Mouse (Mus musculus) G1E (cell line): ENCODE measurements at regions not wholly inside any gene's neighbourhood (a gene's known extent, or its start where the extent isn't known, plus 50 kb on each side); places are given as distances from the start of the nearest gene placed in this dataset.

Experiments
- ATAC-seq: 2 replicates; pipeline ENCODE4 v1.8.0; 2016; ENCODE audit warnings: mild to moderate bottlenecking; ENCODE audit not compliant: insufficient number of reproducible peaks, poor library complexity, low FRiP score, severe bottlenecking; ENCODE audit errors: extremely low read depth
- DNase-seq: peaks from one replicate; pipeline ENCODE4 v3.0.0; 2012; ENCODE audit warnings: low spot score
- H3K27me3 ChIP-seq: 2 replicates; pipeline ENCODE4 v1.6.1; 2012; ENCODE audit warnings: mild to moderate bottlenecking, low read length, inconsistent platforms; ENCODE audit not compliant: insufficient read depth
- H3K36me3 ChIP-seq: replicated peaks from 2 replicates; pipeline ENCODE3; 2012; ENCODE audit warnings: mild to moderate bottlenecking, inconsistent platforms
- H3K4me1 ChIP-seq: 2 replicates; pipeline ENCODE4 v1.6.1; 2012; ENCODE audit warnings: low read depth, low read length, inconsistent platforms, mixed read lengths; ENCODE audit not compliant: insufficient read depth
- H3K4me3 ChIP-seq: 2 replicates; pipeline ENCODE4 v1.5.1; 2012; ENCODE audit warnings: low read depth, mild to moderate bottlenecking, inconsistent platforms, low read length, moderate library complexity, mixed read lengths
- H3K9me3 ChIP-seq: replicated peaks from 2 replicates; pipeline ENCODE4 v1.6.1; 2012; ENCODE audit warnings: inconsistent platforms
- CTCF ChIP-seq: IDR thresholded peaks from 2 replicates; pipeline ENCODE4 v1.5.1; 2012; ENCODE audit warnings: low read depth, low read length, inconsistent platforms, mixed read lengths
- GATA1 ChIP-seq: IDR thresholded peaks from 2 replicates; pipeline ENCODE4 v1.6.1; 2012; ENCODE audit warnings: borderline replicate concordance, low read length, inconsistent platforms, mixed read lengths
- GATA2 ChIP-seq: IDR thresholded peaks from 2 replicates; pipeline ENCODE4 v1.6.1; 2012; ENCODE audit warnings: low read depth, low read length, inconsistent platforms, borderline replicate concordance
- POLR2AphosphoS5 ChIP-seq: IDR thresholded peaks from 2 replicates; pipeline ENCODE4 v1.6.1; 2012; ENCODE audit warnings: low read depth, low read length, inconsistent platforms; ENCODE audit not compliant: insufficient replicate concordance
- TAL1 ChIP-seq: conservative IDR thresholded peaks from 2 replicates; pipeline ENCODE4 v1.6.1; 2012; ENCODE audit warnings: low read depth, low read length, inconsistent platforms, mixed read lengths

DNA sequence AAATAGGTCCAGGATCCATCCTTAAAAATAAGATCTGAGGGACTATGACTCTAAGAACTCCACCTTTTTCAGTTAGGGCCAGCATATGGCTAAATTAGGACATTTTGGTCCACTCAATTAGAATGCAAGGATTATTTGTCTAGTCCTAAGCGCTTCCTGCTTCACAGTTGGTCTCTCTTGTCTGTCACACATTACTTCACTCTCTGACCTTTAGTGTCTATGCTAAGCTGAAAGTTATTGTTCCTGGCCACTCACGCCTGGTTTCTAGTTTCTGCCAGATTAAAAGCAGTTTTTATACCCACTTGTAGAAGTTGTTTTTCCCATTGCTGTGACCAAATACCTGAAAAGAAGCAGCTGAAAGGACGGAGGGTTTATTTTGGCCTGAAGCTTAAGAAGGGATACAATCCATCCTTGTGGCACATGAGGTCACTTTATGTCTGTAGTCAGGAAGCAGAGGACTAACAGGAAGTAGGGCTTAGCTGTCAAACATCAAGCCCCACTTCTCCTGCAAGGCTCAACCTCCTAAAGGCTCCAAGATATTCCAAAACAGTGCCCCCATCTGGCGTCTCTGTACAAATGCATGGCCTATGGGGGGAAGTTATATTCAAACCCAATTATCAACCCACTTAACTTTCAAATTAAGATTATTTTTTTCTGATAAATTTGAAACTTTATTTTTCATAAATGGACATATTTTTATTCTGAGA is 195.3 kb upstream of the Gm5148 start:
- TF ChIP-seq TAL1 (no peak), POLR2AphosphoS5 (no peak), CTCF (no peak), GATA1 (no peak), GATA2 (no peak)
- H3K27me3 ChIP-seq, result peaks cover 7% of the 10 kb centered on the region; the same call in 1 of the 2 replicates
- H3K9me3 ChIP-seq, result no peaks in the 10 kb centered on the region
- no peak for ATAC-seq
- H3K4me1 ChIP-seq, result no peaks in the 10 kb centered on the region
- H3K4me3 ChIP-seq, result no peak overlapping the region
- no peaks in the 10 kb centered on the region for H3K36me3 ChIP-seq
- no peak for DNase-seq

DNA sequence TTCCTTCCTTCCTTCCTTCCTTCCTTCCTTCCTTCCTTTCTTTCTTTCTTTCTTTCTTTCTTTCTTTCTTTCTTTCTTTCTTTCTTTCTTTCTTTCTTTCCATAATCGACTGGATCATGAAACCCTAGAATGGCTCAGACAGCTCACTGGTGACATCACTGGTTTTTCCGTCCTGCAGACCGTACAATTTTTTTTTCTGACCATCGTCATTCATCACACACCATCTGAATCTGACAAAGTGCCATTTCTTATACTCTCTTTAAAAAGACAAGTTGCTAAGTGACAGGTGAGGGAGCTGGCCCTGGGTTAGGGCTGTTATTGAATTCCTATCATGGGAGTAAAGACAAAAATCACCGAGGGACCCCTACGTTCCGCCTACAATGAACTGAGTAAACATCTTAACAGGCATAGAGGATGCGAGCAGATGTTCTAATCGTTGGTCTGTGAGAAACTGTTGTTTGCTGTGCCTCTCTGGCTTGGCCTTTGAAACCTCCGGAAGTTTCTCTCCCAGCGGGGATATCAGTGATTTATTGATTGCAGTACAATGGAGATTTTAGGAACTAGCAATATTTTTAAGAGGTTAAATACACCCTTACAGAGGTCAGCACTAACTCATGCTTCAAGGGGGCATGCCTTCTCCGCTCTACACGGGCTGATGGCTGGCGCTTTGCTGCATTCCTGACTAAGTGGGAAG is 192.6 kb upstream of the Gm5148 start:
- TF ChIP-seq CTCF (no peak), GATA1 (no peak), TAL1 (no peak), POLR2AphosphoS5 (no peak), GATA2 (no peak)
- no peak for DNase-seq
- Histone ChIP-seq H3K9me3 (no peaks in the 10 kb centered on the region), H3K27me3 (peaks cover 7% of the 10 kb centered on the region; the same call in 1 of the 2 replicates), H3K4me1 (no peaks in the 10 kb centered on the region), H3K4me3 (no peak overlapping the region), H3K36me3 (no peaks in the 10 kb centered on the region)
- no peak for ATAC-seq

DNA sequence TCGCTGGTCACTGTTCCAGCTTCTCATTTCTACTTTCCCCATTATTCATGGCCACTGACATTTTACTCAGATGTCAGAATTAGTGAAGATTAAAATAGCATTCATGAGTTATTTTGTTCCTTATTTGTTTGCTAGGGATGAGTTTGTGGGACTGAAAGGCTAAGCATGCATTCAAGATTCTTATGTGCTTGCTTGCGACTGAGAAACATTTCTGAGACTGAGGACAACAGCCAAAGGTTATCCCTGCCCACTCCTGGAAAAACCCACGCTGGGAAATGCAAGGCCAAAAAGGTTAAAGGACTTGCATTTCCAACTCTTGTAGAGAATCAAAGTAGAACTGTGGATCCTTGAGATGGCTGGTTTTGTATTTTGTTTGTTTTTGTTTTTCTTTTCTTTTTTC is 192.0 kb upstream of the Gm5148 start:
- no peaks in the 10 kb centered on the region for H3K36me3 ChIP-seq
- TF ChIP-seq TAL1, result no peak
- no peak for TF ChIP-seq GATA1
- TF ChIP-seq GATA2, result no peak
- no peak for TF ChIP-seq CTCF
- TF ChIP-seq POLR2AphosphoS5, result no peak
- H3K4me1 ChIP-seq, result no peaks in the 10 kb centered on the region
- H3K9me3 ChIP-seq, result no peaks in the 10 kb centered on the region
- ATAC-seq, result no peak
- DNase-seq, result no peak
- peaks cover 7% of the 10 kb centered on the region; the same call in 1 of the 2 replicates for H3K27me3 ChIP-seq
- no peak overlapping the region for H3K4me3 ChIP-seq

DNA sequence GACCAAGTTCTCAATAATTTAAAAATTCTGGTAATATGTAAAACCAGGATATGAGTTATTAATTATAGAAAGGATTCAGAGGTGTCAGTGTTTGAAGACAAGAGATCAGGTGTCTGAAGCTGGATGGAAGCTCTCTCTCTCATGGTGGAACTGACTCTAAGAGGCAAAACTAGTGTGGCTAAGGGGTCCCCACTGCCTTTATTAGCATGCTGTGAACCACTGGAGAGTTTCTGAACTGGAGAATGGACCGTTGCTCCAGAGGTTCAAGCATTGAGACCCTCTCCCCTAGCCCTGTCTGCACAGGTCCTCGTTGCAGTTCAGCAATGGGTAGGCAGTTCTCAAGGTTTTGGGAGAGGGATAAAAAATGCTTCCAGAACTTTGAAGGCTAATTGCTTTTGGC is 191.4 kb upstream of the Gm5148 start:
- no peak for ATAC-seq
- Histone ChIP-seq H3K27me3 (peaks cover 3% of the 10 kb centered on the region; the same call in 1 of the 2 replicates), H3K36me3 (no peaks in the 10 kb centered on the region), H3K4me1 (no peaks in the 10 kb centered on the region), H3K4me3 (no peak overlapping the region), H3K9me3 (no peaks in the 10 kb centered on the region)
- TF ChIP-seq GATA2, result no peak
- TF ChIP-seq TAL1, result no peak
- no peak for TF ChIP-seq CTCF
- TF ChIP-seq POLR2AphosphoS5, result no peak
- no peak for TF ChIP-seq GATA1
- no peak for DNase-seq

DNA sequence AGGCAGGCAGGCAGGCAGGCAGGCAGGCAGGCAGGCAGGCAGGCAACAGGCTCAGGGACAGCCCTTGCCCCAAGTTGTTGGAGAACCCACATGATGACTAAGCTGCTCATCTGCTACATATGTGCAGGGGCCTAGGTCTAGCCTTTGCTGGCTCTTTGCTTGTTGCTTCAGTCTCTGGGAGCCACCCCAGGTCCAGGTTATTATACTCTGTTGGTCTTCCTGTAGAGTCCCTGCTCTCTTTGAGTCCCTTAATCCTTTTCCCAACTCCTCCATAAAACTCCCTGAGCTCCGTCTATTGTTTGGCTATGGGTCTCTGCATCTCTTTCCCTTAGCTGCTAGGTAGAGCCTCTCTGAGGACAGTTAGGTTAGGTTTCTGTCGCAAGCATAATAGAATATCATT is 189.8 kb upstream of the Gm5148 start:
- no peak for TF ChIP-seq GATA2
- no peak for TF ChIP-seq CTCF
- TF ChIP-seq TAL1, result no peak
- no peak for TF ChIP-seq GATA1
- TF ChIP-seq POLR2AphosphoS5, result no peak
- ATAC-seq, result no peak
- DNase-seq, result no peak
- Histone ChIP-seq H3K9me3 (no peaks in the 10 kb centered on the region), H3K4me1 (no peaks in the 10 kb centered on the region), H3K4me3 (no peak overlapping the region), H3K27me3 (peaks cover 6% of the 10 kb centered on the region; the same call in 1 of the 2 replicates), H3K36me3 (no peaks in the 10 kb centered on the region)

DNA sequence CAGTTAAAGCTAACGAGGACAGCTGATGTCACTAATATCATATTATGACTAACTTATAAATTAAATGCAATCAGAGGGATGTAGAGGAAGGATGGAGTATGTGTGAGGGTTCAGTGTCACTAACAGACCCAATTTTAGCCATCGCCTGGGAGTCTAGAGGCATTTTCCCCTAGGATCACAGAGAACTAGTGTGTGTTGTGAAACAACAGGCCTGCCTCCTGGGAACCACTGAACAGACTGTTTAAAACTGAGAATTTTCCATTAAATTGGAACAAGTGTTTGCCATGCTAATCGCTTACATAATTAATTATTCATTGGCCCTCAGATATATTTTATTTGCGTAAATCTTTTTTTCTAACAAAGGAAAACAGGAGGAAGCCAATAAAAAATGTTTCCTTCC is 185.5 kb upstream of the Gm5148 start:
- no peak for DNase-seq
- TF ChIP-seq CTCF, result no peak
- H3K4me3 ChIP-seq, result no peak overlapping the region
- H3K9me3 ChIP-seq, result no peaks in the 10 kb centered on the region
- no peak for ATAC-seq
- H3K4me1 ChIP-seq, result no peaks in the 10 kb centered on the region
- H3K36me3 ChIP-seq, result no peaks in the 10 kb centered on the region
- peaks cover 22% of the 10 kb centered on the region for H3K27me3 ChIP-seq
